Mouse (Mus musculus): ENCODE data around the gene Arhgap17.

The Arhgap17 gene

DNA sequence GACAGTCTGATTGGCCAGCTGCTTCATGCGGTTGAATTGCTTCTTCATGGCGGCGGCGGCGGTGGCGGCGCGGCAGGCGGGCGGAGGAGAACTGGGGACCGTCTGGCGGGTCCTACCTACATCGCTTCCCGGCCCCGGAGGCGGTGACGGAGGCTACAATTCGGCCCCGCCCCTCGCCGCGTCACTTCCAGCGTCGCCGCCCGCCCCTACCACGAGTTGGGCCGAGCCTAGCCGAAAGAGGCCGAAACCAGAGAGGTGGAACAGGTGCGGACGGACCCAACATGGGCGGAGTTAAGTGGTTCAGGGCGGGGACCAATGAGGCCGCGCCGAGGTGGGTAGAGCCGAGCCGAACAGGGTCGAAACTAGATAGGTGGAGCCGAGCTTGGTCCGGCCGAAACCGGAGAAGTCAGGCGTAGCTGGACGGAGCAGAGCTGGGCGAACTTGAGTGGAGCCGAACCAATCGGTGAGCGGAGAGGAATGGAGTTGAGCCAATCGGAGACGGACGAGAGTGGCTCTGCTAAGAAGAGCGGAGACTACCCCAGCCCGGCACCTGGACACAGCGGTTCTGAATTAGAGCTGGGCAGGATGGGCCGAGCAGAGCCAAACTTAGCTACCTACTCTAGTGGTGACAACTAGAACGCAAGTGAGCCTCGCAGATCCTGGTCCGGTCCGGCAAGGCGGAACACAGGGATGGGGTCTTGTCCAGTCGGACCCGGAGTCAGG lies at the start of gene Arhgap17, which contains the start of gene Lcmt1:
Gene Arhgap17 (minus strand): TSS at position 157 of the 723 bp plus-strand sequence.
Gene Lcmt1 (plus strand): TSS at position 26 of the 723 bp plus-strand sequence.
- peak; percentile 95 for DNase-seq (ENCODE audit: low spot score)

DNA sequence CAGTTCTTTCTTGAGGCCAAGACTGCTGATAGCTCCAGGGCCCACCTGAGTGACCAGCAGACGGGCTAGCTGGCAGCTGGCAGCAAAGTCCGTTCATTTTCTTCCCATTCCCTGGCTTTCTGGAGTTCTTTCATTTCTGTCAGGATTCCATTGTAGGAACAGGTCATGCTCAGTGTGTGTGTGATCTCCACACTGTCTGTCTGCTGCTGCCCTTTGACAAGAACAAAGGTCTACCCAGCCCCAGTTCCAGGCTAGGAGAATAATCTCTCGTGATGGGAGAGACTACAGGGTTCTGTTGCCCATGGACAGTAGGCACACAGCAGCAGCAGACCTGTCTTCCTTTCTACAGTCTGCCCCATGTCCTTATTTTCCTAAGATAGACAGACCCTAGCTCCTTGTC lies 47.9 kb upstream of the Arhgap17 start:
- DNase-seq (ENCODE audit: low spot score), result no peak

- no peak for DNase-seq (ENCODE audit: low spot score)
These were observed 47.1 kb upstream of the Arhgap17 start for GRCm38 (mm10) chr7:123416803-123417202.

GRCm38 (mm10) chr7:123412143-123412542 lies 42.4 kb upstream of the Arhgap17 start:
- no peak for DNase-seq (ENCODE audit: low spot score)

DNA sequence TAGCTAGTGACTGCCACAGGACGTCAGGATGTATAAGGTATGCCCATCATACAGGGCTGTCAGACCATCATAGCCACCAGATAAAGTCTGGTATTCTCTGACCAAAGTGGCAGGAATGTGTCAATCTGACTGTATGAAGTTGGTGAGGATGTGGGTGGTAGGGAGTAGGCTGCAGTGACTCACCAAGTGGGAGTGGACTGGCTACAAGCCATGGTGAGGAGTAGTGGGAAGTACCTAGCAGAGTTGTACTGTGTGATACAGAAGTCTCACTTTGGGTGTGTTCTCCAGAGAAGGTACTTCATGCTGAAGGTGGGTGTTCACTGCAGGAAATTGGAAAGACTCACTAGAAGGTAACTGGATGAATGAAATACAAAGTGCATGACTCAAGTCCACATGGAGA lies 41.4 kb upstream of the Arhgap17 start:
- peak; percentile 20 for DNase-seq (ENCODE audit: low spot score)

- no peak for DNase-seq (ENCODE audit: low spot score)
These were observed 40.8 kb upstream of the Arhgap17 start for GRCm38 (mm10) chr7:123410502-123410901.

- no peak for DNase-seq (ENCODE audit: low spot score)
These were observed 37.3 kb upstream of the Arhgap17 start for GRCm38 (mm10) chr7:123406988-123407387.

- no peak for DNase-seq (ENCODE audit: low spot score)
These were observed 35.9 kb upstream of the Arhgap17 start for GRCm38 (mm10) chr7:123405619-123406018.

DNA sequence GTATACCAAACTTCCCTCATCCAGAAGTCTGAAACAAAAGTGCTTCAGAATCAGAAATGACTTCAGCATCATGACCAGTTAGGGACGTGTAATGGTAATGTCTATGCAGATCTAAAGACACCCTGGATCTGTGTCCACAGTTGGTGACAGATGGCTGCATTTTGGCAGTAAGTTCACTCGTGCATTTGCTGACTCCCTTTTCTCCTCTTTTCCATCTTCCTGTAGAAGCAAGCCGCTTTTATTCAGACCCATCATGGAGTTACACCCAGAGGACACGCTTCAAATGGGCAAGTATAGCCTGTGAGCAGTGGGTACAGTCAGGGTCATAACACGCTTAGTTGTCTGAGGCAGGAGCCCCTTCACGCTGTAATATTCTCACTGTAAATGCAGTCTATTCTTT lies 34.5 kb upstream of the Arhgap17 start:
- no peak for DNase-seq (ENCODE audit: low spot score)

- DNase-seq (ENCODE audit: low spot score), result no peak
These were observed 31.4 kb upstream of the Arhgap17 start for GRCm38 (mm10) chr7:123401121-123401520.

GRCm38 (mm10) chr7:123399286-123399685 lies 29.6 kb upstream of the Arhgap17 start:
- DNase-seq (ENCODE audit: low spot score), result no peak

DNA sequence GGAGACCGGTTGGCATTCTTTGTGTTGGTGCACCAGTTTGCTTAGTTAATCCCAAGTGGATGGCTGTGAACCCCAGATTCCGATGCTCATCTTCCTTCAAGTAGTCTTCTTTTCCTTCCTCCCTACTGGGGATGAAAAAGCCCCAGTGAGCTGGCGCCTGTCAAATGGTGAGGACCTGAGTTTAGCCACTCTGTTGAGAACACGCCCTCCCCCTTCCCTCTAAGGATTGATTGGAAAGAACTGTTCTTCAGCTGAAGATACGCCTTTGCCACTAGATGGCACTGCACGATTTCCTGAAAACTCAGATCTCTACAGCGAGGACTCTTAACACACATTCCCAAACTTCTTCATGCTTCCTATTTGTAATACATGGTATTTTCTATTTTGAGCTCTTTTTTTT lies 29.1 kb upstream of the Arhgap17 start:
- no peak for DNase-seq (ENCODE audit: low spot score)

GRCm38 (mm10) chr7:123397931-123398330 lies 28.2 kb upstream of the Arhgap17 start:
- DNase-seq (ENCODE audit: low spot score), result no peak

- no peak for DNase-seq (ENCODE audit: low spot score)
These were observed 27.7 kb upstream of the Arhgap17 start for GRCm38 (mm10) chr7:123397369-123397768.

DNA sequence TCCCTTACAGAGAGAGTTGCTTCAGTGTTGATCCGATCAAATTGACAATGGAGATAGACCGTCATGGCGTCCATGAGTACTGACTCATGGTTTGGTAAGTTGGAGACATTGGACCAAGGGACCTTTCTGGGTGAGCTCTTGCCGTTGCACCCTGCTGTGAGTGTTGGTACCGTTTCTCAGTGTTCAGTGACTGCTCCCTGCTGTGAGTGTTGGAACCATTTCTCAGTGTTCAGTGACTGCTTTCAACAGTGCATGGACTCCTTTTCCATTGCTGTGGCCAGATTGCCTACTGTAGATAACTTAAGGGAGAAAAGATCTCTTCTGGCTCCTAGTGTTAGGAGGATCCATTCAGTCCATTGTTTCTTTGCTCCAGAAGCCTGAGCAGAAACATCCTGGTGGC lies 27.2 kb upstream of the Arhgap17 start:
- DNase-seq (ENCODE audit: low spot score), result no peak

- DNase-seq (ENCODE audit: low spot score), result no peak
These were observed 24.6 kb upstream of the Arhgap17 start for GRCm38 (mm10) chr7:123394271-123394670.

DNA sequence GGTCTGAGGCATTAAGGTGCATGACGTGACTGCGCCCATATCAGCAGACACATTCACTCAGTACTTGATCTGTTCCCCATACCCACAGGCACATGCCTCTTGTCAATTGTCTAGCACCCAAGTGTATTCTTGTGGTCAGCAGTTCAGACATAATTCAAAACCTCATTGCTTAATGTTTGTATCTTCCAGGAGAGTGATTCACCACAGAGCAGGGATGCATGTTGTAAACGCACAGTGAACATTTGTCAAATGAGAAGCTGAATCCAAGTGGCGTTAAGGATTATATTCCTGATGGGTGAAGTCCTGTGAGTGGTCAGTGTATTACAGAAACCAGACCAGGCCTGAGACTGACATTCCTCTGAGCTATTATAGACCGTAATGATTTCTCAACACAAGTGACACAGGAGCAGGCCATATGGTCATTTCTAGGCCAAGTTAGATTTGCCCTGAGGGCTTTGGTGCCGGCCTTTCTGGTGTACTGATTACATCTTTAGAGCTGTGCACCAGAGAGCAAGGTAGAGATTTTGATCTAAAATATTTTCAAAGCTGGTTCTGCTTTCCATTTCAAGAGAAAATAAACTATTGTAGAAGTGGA lies 20.1 kb upstream of the Arhgap17 start:
- no peak for DNase-seq (ENCODE audit: low spot score)

GRCm38 (mm10) chr7:123385693-123386407 lies 16.1 kb upstream of the Arhgap17 start:
- DNase-seq (ENCODE audit: low spot score), result no peak

DNA sequence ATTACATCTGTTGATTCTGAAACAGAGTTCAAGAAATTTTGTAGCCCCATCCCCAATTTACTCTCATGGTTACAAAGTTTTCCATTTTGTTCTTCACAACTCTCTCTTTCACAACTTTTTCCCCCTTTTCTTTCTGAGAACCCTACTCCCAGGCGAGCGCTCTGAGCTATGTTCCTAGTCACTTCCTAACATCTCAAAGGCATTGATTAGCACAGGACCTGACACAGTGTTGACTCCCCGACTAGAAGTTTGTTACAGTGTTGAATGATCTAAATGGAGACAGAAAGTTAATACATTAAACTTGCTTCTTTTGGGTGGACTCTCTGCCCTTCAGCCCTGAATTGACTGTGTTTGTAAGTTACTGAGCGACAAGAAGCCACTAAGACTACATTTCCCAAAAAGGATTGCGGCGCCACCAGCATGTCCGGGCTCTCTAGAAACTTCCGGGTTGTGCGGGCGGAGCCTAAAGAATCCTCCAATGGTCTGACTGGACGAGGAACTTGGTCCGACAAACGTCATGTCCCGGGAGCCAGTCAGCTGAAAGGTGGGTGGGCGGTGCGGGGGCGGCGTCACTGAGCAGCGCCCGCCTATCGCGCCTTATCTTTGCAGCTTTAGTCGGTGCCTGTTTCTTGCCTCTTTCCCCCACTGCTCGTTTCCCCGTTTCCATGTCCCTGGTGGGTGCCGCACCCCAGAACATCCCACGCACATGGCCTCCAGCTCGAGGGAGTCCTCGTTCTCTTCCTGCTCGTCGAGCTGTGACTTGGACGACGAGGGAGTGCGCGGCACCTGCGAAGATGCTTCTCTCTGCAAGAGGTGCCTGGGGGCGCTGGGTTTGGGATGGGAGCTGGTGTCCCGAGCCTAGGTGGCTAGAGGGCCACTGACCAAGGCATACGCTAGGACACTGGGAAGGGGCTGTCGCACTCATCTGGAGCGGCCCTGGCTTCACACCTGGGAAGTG lies 8.0 kb upstream of the Arhgap17 start:
- DNase-seq (ENCODE audit: low spot score), result peak; percentile 94

DNA sequence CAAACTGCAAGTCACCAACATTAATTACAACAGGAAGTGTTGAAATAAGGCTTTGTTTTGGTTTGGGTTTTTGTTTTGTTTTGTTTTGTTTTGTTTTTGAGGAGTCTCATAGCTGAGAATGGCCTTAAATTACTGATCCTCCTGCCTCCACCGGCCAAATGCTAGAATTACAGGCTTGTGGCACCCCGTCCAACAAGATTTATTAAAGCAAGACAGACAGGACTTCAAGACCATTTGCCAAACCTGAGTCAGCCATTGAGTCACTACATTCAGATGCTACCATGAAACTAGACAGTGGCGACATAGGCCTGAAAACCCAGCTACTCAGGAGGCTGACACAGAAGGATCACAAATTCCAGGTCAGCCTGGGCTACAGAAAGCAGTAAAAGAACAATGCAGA lies 1.8 kb upstream of the Arhgap17 start:
- no peak for DNase-seq (ENCODE audit: low spot score)

GRCm38 (mm10) chr7:123370700-123371099 lies 985 bp upstream of the Arhgap17 start:
- DNase-seq (ENCODE audit: low spot score), result no peak

All from ovary, adult 18-20 months (tissue).